Mouse (Mus musculus): ENCODE data around the gene Gabbr2. TPM values are rescaled to one million over a fixed set of nuclear protein-coding genes. Genes with fewer than 3 reads are reported as not detected.

The Gabbr2 gene
- polyA plus RNA-seq, 1 experiment from 2014 or later = 0.20 TPM

DNA sequence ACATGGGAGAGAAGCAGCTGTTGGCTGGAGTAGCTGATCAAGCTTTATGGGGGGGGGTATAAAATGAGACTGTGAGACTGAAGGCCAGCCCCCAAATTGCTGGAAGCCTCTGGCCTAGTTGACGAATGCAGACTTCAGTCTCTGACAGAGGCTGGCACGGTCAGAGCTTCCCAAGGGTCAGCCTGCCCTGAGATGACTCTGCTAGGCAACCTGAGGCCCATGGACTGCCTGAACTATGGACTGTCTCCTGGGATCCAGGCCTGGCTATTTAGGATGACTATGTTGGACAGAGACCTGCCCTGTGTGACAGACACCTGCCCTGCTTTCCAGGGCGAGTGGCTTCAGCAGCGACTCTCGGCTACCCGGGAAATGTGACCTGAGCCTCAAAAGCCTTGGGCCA lies 281.7 kb downstream of the Gabbr2 start:
- DNase-seq (ENCODE audit: low spot score) = no peak
- Histone ChIP-seq H3K9ac (ENCODE audit: low read length) (no peak overlapping the region), H3K9me3 (ENCODE audit: control insufficient read depth, low read length) (no peaks in the 10 kb centered on the region), H3K4me3 (ENCODE audit: low read depth, low read length) (no peak overlapping the region), H3K4me1 (ENCODE audit: control insufficient read depth, insufficient read depth, low read length) (peaks cover 3% of the 10 kb centered on the region; the same call in 1 of the 2 replicates), H3K27me3 (ENCODE audit: control insufficient read depth, insufficient read depth, low read length) (no peaks in the 10 kb centered on the region), H3K4me2 (ENCODE audit: low read depth, severe bottlenecking) (no peak overlapping the region), H3K27ac (replicated peaks; ENCODE audit: low read depth, low read length) (no peak overlapping the region), H3K36me3 (ENCODE audit: control insufficient read depth, insufficient read depth, low read length) (no peaks in the 10 kb centered on the region)
- ATAC-seq (ENCODE audit: insufficient number of reproducible peaks, low FRiP score, low TSS enrichment, low read depth) = no peak
- 64% methylated on average over 6 of the region's 6 CpGs for WGBS

DNA sequence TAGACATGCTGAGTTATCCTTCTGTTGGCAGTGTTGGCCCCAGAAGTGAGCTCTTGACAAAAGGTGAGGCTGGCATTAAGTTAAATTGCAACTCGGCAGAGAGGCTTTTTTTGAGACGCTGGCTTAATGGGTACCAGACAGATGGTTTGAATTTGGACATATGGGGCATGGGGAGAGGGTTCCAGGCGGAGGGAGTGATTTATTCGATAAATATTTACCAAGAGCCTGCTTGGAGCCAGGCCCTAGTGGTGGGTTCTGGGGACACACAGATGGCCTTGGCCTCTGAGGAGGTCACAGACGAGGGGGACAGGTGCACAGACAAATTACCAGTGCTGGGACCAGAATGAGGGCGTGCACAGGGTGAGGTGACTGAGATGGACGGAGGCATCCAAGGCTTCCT lies 282.2 kb downstream of the Gabbr2 start:
- peaks cover 3% of the 10 kb centered on the region; the same call in 1 of the 2 replicates for H3K4me1 ChIP-seq (ENCODE audit: control insufficient read depth, insufficient read depth, low read length)
- 31% methylated on average over 7 of the region's 7 CpGs for WGBS

GRCm38 (mm10) chr4:46705739-46706138 lies 285.9 kb downstream of the Gabbr2 start:
- WGBS = 81% methylated on average over 12 of the region's 12 CpGs
- H3K9ac ChIP-seq (ENCODE audit: low read length) = no peak overlapping the region
- H3K27me3 ChIP-seq (ENCODE audit: control insufficient read depth, insufficient read depth, low read length) = no peaks in the 10 kb centered on the region
- DNase-seq (ENCODE audit: low spot score) (no peak), ATAC-seq (ENCODE audit: insufficient number of reproducible peaks, low FRiP score, low TSS enrichment, low read depth) (no peak)
- no peak overlapping the region for H3K27ac ChIP-seq (replicated peaks; ENCODE audit: low read depth, low read length)
- H3K4me2 ChIP-seq (ENCODE audit: low read depth, severe bottlenecking) = no peak overlapping the region
- H3K4me1 ChIP-seq (ENCODE audit: control insufficient read depth, insufficient read depth, low read length) = peaks cover 3% of the 10 kb centered on the region; the same call in 1 of the 2 replicates
- no peaks in the 10 kb centered on the region for H3K9me3 ChIP-seq (ENCODE audit: control insufficient read depth, low read length)
- no peaks in the 10 kb centered on the region for H3K36me3 ChIP-seq (ENCODE audit: control insufficient read depth, insufficient read depth, low read length)
- H3K4me3 ChIP-seq (ENCODE audit: low read depth, low read length) = no peak overlapping the region

More for the DNA sequence above, 282.2 kb downstream of the Gabbr2 start:
- Histone ChIP-seq H3K27me3 (ENCODE audit: control insufficient read depth, insufficient read depth, low read length) (no peaks in the 10 kb centered on the region), H3K9ac (ENCODE audit: low read length) (no peak overlapping the region), H3K27ac (replicated peaks; ENCODE audit: low read depth, low read length) (no peak overlapping the region), H3K36me3 (ENCODE audit: control insufficient read depth, insufficient read depth, low read length) (no peaks in the 10 kb centered on the region), H3K9me3 (ENCODE audit: control insufficient read depth, low read length) (no peaks in the 10 kb centered on the region), H3K4me2 (ENCODE audit: low read depth, severe bottlenecking) (no peak overlapping the region), H3K4me3 (ENCODE audit: low read depth, low read length) (no peak overlapping the region)
- DNase-seq (ENCODE audit: low spot score) (no peak), ATAC-seq (ENCODE audit: insufficient number of reproducible peaks, low FRiP score, low TSS enrichment, low read depth) (no peak)

GRCm38 (mm10) chr4:46703146-46703545 lies 288.5 kb downstream of the Gabbr2 start:
- no peak overlapping the region for H3K27ac ChIP-seq (replicated peaks; ENCODE audit: low read depth, low read length)
- 94% methylated on average over 10 of the region's 10 CpGs for WGBS
- no peaks in the 10 kb centered on the region for H3K36me3 ChIP-seq (ENCODE audit: control insufficient read depth, insufficient read depth, low read length)
- H3K9ac ChIP-seq (ENCODE audit: low read length) = no peak overlapping the region
- H3K27me3 ChIP-seq (ENCODE audit: control insufficient read depth, insufficient read depth, low read length) = no peaks in the 10 kb centered on the region
- H3K9me3 ChIP-seq (ENCODE audit: control insufficient read depth, low read length) = no peaks in the 10 kb centered on the region
- H3K4me1 ChIP-seq (ENCODE audit: control insufficient read depth, insufficient read depth, low read length) = no peaks in the 10 kb centered on the region
- no peak for ATAC-seq (ENCODE audit: insufficient number of reproducible peaks, low FRiP score, low TSS enrichment, low read depth)
- DNase-seq (ENCODE audit: low spot score) = no peak
- H3K4me3 ChIP-seq (ENCODE audit: low read depth, low read length) = no peak overlapping the region
- no peak overlapping the region for H3K4me2 ChIP-seq (ENCODE audit: low read depth, severe bottlenecking)

GRCm38 (mm10) chr4:46700223-46700651 lies 291.4 kb downstream of the Gabbr2 start:
- no peaks in the 10 kb centered on the region for H3K4me1 ChIP-seq (ENCODE audit: control insufficient read depth, insufficient read depth, low read length)
- no peak overlapping the region for H3K4me3 ChIP-seq (ENCODE audit: low read depth, low read length)
- H3K9ac ChIP-seq (ENCODE audit: low read length) = no peak overlapping the region
- H3K36me3 ChIP-seq (ENCODE audit: control insufficient read depth, insufficient read depth, low read length) = no peaks in the 10 kb centered on the region
- no peak overlapping the region for H3K27ac ChIP-seq (replicated peaks; ENCODE audit: low read depth, low read length)
- ATAC-seq (ENCODE audit: insufficient number of reproducible peaks, low FRiP score, low TSS enrichment, low read depth) = no peak
- H3K27me3 ChIP-seq (ENCODE audit: control insufficient read depth, insufficient read depth, low read length) = no peaks in the 10 kb centered on the region
- no peaks in the 10 kb centered on the region for H3K9me3 ChIP-seq (ENCODE audit: control insufficient read depth, low read length)
- DNase-seq (ENCODE audit: low spot score) = no peak
- WGBS = 86% methylated on average over 10 of the region's 10 CpGs
- no peak overlapping the region for H3K4me2 ChIP-seq (ENCODE audit: low read depth, severe bottlenecking)

DNA sequence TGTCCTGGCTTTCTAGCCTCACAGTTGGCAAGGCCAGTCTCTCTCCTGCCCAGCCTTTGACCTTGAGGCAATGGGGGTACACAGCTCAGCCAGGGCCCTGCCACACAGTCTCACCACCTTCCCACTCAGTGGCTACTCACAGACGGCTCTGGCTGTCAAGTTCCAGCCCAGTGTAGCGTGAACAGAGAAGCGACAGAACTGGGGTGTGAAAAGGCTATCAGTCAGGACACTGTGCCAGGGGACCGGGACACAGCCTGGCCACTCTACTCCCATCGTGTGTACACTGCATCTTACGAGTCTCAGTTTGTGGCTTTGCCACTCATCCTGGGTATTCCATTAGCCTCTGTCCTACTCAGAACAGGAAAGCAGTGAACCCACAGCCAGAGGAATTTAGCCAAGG lies 295.2 kb downstream of the Gabbr2 start:
- no peaks in the 10 kb centered on the region for H3K36me3 ChIP-seq (ENCODE audit: control insufficient read depth, insufficient read depth, low read length)
- no peak overlapping the region for H3K9ac ChIP-seq (ENCODE audit: low read length)
- no peak for ATAC-seq (ENCODE audit: insufficient number of reproducible peaks, low FRiP score, low TSS enrichment, low read depth)
- no peak overlapping the region for H3K4me2 ChIP-seq (ENCODE audit: low read depth, severe bottlenecking)
- WGBS = 75% methylated on average over 6 of the region's 6 CpGs
- no peak overlapping the region for H3K4me3 ChIP-seq (ENCODE audit: low read depth, low read length)
- no peak for DNase-seq (ENCODE audit: low spot score)
- H3K9me3 ChIP-seq (ENCODE audit: control insufficient read depth, low read length) = no peaks in the 10 kb centered on the region
- no peaks in the 10 kb centered on the region for H3K4me1 ChIP-seq (ENCODE audit: control insufficient read depth, insufficient read depth, low read length)
- no peaks in the 10 kb centered on the region for H3K27me3 ChIP-seq (ENCODE audit: control insufficient read depth, insufficient read depth, low read length)
- H3K27ac ChIP-seq (replicated peaks; ENCODE audit: low read depth, low read length) = no peak overlapping the region

- WGBS = 85% methylated on average over 8 of the region's 8 CpGs
- ATAC-seq (ENCODE audit: insufficient number of reproducible peaks, low FRiP score, low TSS enrichment, low read depth) = no peak
- H3K9me3 ChIP-seq (ENCODE audit: control insufficient read depth, low read length) = no peaks in the 10 kb centered on the region
Measured at GRCm38 (mm10) chr4:46690565-46690964, 301.1 kb downstream of the Gabbr2 start.

DNA sequence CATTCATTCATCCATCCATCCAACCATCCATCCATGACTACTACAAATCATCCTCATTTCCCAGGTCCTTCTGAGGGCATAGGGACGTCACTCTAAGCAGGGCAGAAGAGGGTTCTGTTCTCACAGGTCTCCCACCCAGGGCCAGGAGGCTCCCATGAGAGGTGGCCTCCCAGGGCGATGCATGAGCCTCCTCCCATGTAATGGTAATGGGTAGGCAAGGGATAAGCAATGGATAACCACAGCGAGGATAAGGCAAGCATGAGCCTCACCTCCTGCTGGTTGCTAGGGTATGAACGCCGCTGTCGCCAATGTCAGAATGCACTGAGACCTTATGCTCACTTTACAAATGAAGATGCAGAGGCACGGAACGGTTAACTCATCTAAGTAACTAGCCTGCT lies 301.7 kb downstream of the Gabbr2 start:
- no peak for DNase-seq (ENCODE audit: low spot score)
- H3K27me3 ChIP-seq (ENCODE audit: control insufficient read depth, insufficient read depth, low read length) = no peaks in the 10 kb centered on the region
- H3K27ac ChIP-seq (replicated peaks; ENCODE audit: low read depth, low read length) = no peak overlapping the region
- 81% methylated on average over 8 of the region's 8 CpGs for WGBS
- H3K4me2 ChIP-seq (ENCODE audit: low read depth, severe bottlenecking) = no peak overlapping the region
- no peak overlapping the region for H3K4me3 ChIP-seq (ENCODE audit: low read depth, low read length)
- no peak overlapping the region for H3K9ac ChIP-seq (ENCODE audit: low read length)
- no peaks in the 10 kb centered on the region for H3K4me1 ChIP-seq (ENCODE audit: control insufficient read depth, insufficient read depth, low read length)
- ATAC-seq (ENCODE audit: insufficient number of reproducible peaks, low FRiP score, low TSS enrichment, low read depth) = no peak
- H3K36me3 ChIP-seq (ENCODE audit: control insufficient read depth, insufficient read depth, low read length) = no peaks in the 10 kb centered on the region
- H3K9me3 ChIP-seq (ENCODE audit: control insufficient read depth, low read length) = no peaks in the 10 kb centered on the region

More at GRCm38 (mm10) chr4:46690565-46690964, 301.1 kb downstream of the Gabbr2 start:
- no peak overlapping the region for H3K4me3 ChIP-seq (ENCODE audit: low read depth, low read length)
- no peak overlapping the region for H3K4me2 ChIP-seq (ENCODE audit: low read depth, severe bottlenecking)
- DNase-seq (ENCODE audit: low spot score) = no peak
- no peaks in the 10 kb centered on the region for H3K36me3 ChIP-seq (ENCODE audit: control insufficient read depth, insufficient read depth, low read length)
- H3K9ac ChIP-seq (ENCODE audit: low read length) = no peak overlapping the region
- no peaks in the 10 kb centered on the region for H3K27me3 ChIP-seq (ENCODE audit: control insufficient read depth, insufficient read depth, low read length)
- H3K4me1 ChIP-seq (ENCODE audit: control insufficient read depth, insufficient read depth, low read length) = no peaks in the 10 kb centered on the region
- no peak overlapping the region for H3K27ac ChIP-seq (replicated peaks; ENCODE audit: low read depth, low read length)

- no peak overlapping the region for H3K4me3 ChIP-seq (ENCODE audit: low read depth, low read length)
- H3K9me3 ChIP-seq (ENCODE audit: control insufficient read depth, low read length) = no peaks in the 10 kb centered on the region
- H3K4me1 ChIP-seq (ENCODE audit: control insufficient read depth, insufficient read depth, low read length) = no peaks in the 10 kb centered on the region
- DNase-seq (ENCODE audit: low spot score) (peak; percentile 89), ATAC-seq (ENCODE audit: insufficient number of reproducible peaks, low FRiP score, low TSS enrichment, low read depth) (no peak)
- no peaks in the 10 kb centered on the region for H3K36me3 ChIP-seq (ENCODE audit: control insufficient read depth, insufficient read depth, low read length)
- H3K27me3 ChIP-seq (ENCODE audit: control insufficient read depth, insufficient read depth, low read length) = no peaks in the 10 kb centered on the region
- WGBS = 43% methylated on average over 15 of the region's 15 CpGs
- H3K27ac ChIP-seq (replicated peaks; ENCODE audit: low read depth, low read length) = no peak overlapping the region
- no peak overlapping the region for H3K9ac ChIP-seq (ENCODE audit: low read length)
- H3K4me2 ChIP-seq (ENCODE audit: low read depth, severe bottlenecking) = no peak overlapping the region
Measured at GRCm38 (mm10) chr4:46689397-46690022, 302.2 kb downstream of the Gabbr2 start.

Measured in limb, embryonic 11.5 days (tissue).